Mouse (Mus musculus): ENCODE data around the gene Lrrc75a. TPM values are rescaled to one million over a fixed set of nuclear protein-coding genes. Genes with fewer than 3 reads are reported as not detected.
A peak's percentile ranks its signal among the peaks of the same experiment; 100 is the strongest.

The Lrrc75a gene
- polyA plus RNA-seq (2012; ENCODE audit: insufficient read depth, insufficient read length, missing spikeins), result 1.2 TPM in 1 of 2 replicates, not detected in the other

- Histone ChIP-seq H3K4me1 (ENCODE audit: control insufficient read depth, insufficient read depth, insufficient read length, low read length) (no peaks in the 10 kb centered on the region; the same call in none of the 2 replicates), H3K27ac (replicated peaks; ENCODE audit: low read depth, low read length) (no peak within 1 kb of the TSS), H3K4me3 (ENCODE audit: insufficient read depth, low read depth, low read length) (peak within 1 kb of the TSS; percentile 80)
These were observed at the start of gene Lrrc75a for GRCm38 (mm10) chr11:62647661-62648590. Gene Lrrc75a (minus strand): TSS chr11:62648523.

GRCm38 (mm10) chr11:62695126-62695525 is 46.8 kb upstream of the Lrrc75a start:
- H3K4me3 ChIP-seq (ENCODE audit: insufficient read depth, low read depth, low read length), result no peak overlapping the region
- H3K4me1 ChIP-seq (ENCODE audit: control insufficient read depth, insufficient read depth, insufficient read length, low read length), result no peaks in the 10 kb centered on the region
- no peak overlapping the region for H3K27ac ChIP-seq (replicated peaks; ENCODE audit: low read depth, low read length)

- no peak overlapping the region for H3K27ac ChIP-seq (replicated peaks; ENCODE audit: low read depth, low read length)
- no peaks in the 10 kb centered on the region for H3K4me1 ChIP-seq (ENCODE audit: control insufficient read depth, insufficient read depth, insufficient read length, low read length)
- H3K4me3 ChIP-seq (ENCODE audit: insufficient read depth, low read depth, low read length), result no peak overlapping the region
These were observed 45.2 kb upstream of the Lrrc75a start for GRCm38 (mm10) chr11:62693299-62694184.

- H3K4me3 ChIP-seq (ENCODE audit: insufficient read depth, low read depth, low read length), result no peak overlapping the region
- H3K27ac ChIP-seq (replicated peaks; ENCODE audit: low read depth, low read length), result no peak overlapping the region
- H3K4me1 ChIP-seq (ENCODE audit: control insufficient read depth, insufficient read depth, insufficient read length, low read length), result no peaks in the 10 kb centered on the region
These were observed 43.3 kb upstream of the Lrrc75a start for GRCm38 (mm10) chr11:62691592-62691991.

GRCm38 (mm10) chr11:62679954-62680353 is 31.6 kb upstream of the Lrrc75a start:
- Histone ChIP-seq H3K4me3 (ENCODE audit: insufficient read depth, low read depth, low read length) (no peak overlapping the region), H3K27ac (replicated peaks; ENCODE audit: low read depth, low read length) (no peak overlapping the region), H3K4me1 (ENCODE audit: control insufficient read depth, insufficient read depth, insufficient read length, low read length) (no peaks in the 10 kb centered on the region)

- H3K4me1 ChIP-seq (ENCODE audit: control insufficient read depth, insufficient read depth, insufficient read length, low read length), result no peaks in the 10 kb centered on the region
- no peak overlapping the region for H3K4me3 ChIP-seq (ENCODE audit: insufficient read depth, low read depth, low read length)
- no peak overlapping the region for H3K27ac ChIP-seq (replicated peaks; ENCODE audit: low read depth, low read length)
These were observed 30.5 kb upstream of the Lrrc75a start for GRCm38 (mm10) chr11:62678778-62679354.

GRCm38 (mm10) chr11:62676290-62676596 is 27.9 kb upstream of the Lrrc75a start:
- Histone ChIP-seq H3K4me1 (ENCODE audit: control insufficient read depth, insufficient read depth, insufficient read length, low read length) (no peaks in the 10 kb centered on the region), H3K27ac (replicated peaks; ENCODE audit: low read depth, low read length) (no peak overlapping the region), H3K4me3 (ENCODE audit: insufficient read depth, low read depth, low read length) (no peak overlapping the region)

- no peaks in the 10 kb centered on the region for H3K4me1 ChIP-seq (ENCODE audit: control insufficient read depth, insufficient read depth, insufficient read length, low read length)
- no peak overlapping the region for H3K27ac ChIP-seq (replicated peaks; ENCODE audit: low read depth, low read length)
- H3K4me3 ChIP-seq (ENCODE audit: insufficient read depth, low read depth, low read length), result peak overlapping the region; percentile 47
These were observed 27.4 kb upstream of the Lrrc75a start for GRCm38 (mm10) chr11:62675480-62676289.

GRCm38 (mm10) chr11:62670006-62670405 is 21.7 kb upstream of the Lrrc75a start:
- Histone ChIP-seq H3K4me1 (ENCODE audit: control insufficient read depth, insufficient read depth, insufficient read length, low read length) (no peaks in the 10 kb centered on the region), H3K27ac (replicated peaks; ENCODE audit: low read depth, low read length) (no peak overlapping the region)

GRCm38 (mm10) chr11:62669471-62669870 is 21.1 kb upstream of the Lrrc75a start:
- H3K27ac ChIP-seq (replicated peaks; ENCODE audit: low read depth, low read length), result no peak overlapping the region
- H3K4me1 ChIP-seq (ENCODE audit: control insufficient read depth, insufficient read depth, insufficient read length, low read length), result no peaks in the 10 kb centered on the region
- no peak overlapping the region for H3K4me3 ChIP-seq (ENCODE audit: insufficient read depth, low read depth, low read length)

More at GRCm38 (mm10) chr11:62670006-62670405, 21.7 kb upstream of the Lrrc75a start:
- no peak overlapping the region for H3K4me3 ChIP-seq (ENCODE audit: insufficient read depth, low read depth, low read length)

- Histone ChIP-seq H3K4me1 (ENCODE audit: control insufficient read depth, insufficient read depth, insufficient read length, low read length) (no peaks in the 10 kb centered on the region), H3K4me3 (ENCODE audit: insufficient read depth, low read depth, low read length) (no peak overlapping the region), H3K27ac (replicated peaks; ENCODE audit: low read depth, low read length) (no peak overlapping the region)
These were observed 20.7 kb upstream of the Lrrc75a start for GRCm38 (mm10) chr11:62668986-62669385.

GRCm38 (mm10) chr11:62664250-62664649 is 15.9 kb upstream of the Lrrc75a start:
- no peaks in the 10 kb centered on the region for H3K4me1 ChIP-seq (ENCODE audit: control insufficient read depth, insufficient read depth, insufficient read length, low read length)
- no peak overlapping the region for H3K27ac ChIP-seq (replicated peaks; ENCODE audit: low read depth, low read length)
- H3K4me3 ChIP-seq (ENCODE audit: insufficient read depth, low read depth, low read length), result no peak overlapping the region

- Histone ChIP-seq H3K4me3 (ENCODE audit: insufficient read depth, low read depth, low read length) (no peak overlapping the region), H3K4me1 (ENCODE audit: control insufficient read depth, insufficient read depth, insufficient read length, low read length) (no peaks in the 10 kb centered on the region), H3K27ac (replicated peaks; ENCODE audit: low read depth, low read length) (no peak overlapping the region)
These were observed 12.6 kb upstream of the Lrrc75a start for GRCm38 (mm10) chr11:62660885-62661284.

GRCm38 (mm10) chr11:62652080-62652479 is 3.8 kb upstream of the Lrrc75a start:
- Histone ChIP-seq H3K4me1 (ENCODE audit: control insufficient read depth, insufficient read depth, insufficient read length, low read length) (no peaks in the 10 kb centered on the region; the same call in 1 of the 2 replicates), H3K4me3 (ENCODE audit: insufficient read depth, low read depth, low read length) (no peak overlapping the region), H3K27ac (replicated peaks; ENCODE audit: low read depth, low read length) (no peak overlapping the region)
